Mouse (Mus musculus) adrenal gland, postnatal 36 days (tissue): ENCODE data around the gene Cox8a. TPM values are rescaled to one million over a fixed set of nuclear protein-coding genes. Genes with fewer than 3 reads are reported as not detected.

Source experiments
- DNase-seq, 2 experiments: peaks; one replicate each; pipeline ENCODE4 v3.0.0; 2021; ENCODE audit warnings: mixed read lengths in 1 of 2
- total RNA-seq, 2 experiments: library from RNA; stranded (reverse); gene quantifications; 2 replicates each; pipeline ENCODE4 v1.2.3; 2021

The Cox8a gene
- total RNA-seq, 2 experiments from 2014 or later, result 1,022 to 1,091 TPM

DNA sequence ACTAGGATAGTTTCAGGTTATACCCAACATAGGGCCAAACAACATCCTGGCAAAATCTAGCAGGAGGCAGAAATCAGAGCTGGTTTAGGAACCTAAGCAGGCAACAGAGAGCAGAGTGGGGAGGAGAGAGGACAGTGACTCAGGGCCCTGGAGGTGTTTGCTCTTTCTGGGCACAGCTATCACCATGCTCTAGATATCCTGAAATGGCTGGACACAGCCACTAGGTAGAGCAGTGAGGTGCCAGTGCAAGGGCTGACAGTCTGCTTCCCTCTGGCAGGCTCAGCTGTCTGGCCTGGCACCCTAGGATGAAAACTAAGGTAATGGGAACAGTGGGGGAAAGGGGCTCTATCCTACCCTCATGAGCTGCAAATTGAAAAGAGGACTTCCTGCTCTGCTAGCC is 6.1 kb upstream of the Cox8a start:
- DNase-seq, result no peak

DNA sequence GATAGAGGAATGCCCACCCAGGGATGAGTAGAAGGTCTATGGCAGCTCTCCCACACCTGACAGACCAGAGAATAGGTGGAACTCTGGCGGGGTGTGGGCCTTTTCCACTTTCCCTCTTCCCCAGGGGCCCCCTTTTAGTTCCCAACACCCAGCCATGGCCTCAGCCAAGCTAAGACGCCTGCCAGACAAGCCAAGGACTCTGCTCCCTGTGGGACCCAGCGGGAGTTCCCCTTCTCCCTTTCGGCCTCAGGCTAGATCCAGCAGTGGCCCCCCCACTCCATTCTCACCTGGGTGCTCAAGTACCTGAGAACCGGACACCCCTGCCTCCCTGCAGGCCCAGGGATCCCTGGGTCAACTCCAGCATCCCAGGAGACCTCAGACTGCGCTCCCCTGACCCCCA is 4.8 kb upstream of the Cox8a start:
- no peak for DNase-seq

- DNase-seq, result no peak
Measured at GRCm38 (mm10) chr19:7218753-7219152, 1.3 kb upstream of the Cox8a start.

DNA sequence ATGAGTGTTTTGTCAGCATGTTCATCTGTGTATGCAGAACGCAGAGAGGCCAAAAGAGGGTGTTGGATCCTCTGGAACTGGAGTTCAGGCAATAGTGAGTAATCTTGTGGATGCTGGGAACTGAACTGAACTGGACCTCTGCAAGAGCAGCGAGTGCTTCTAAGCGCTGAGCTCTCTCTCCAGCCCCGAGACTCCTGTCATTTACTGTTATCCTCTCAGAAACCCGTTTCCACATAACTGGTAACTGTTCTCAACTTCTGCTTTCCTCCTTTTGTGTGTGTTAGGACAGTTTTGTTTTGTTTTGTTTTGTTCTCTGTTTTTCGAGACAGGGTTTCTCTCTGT is 481 bp upstream of the Cox8a start:
- DNase-seq, result no peak

GRCm38 (mm10) chr19:7214484-7214883 is 2.9 kb downstream of the Cox8a start:
- DNase-seq, result no peak

- DNase-seq, result no peak
Measured at GRCm38 (mm10) chr19:7213010-7213409, 4.4 kb downstream of the Cox8a start.

DNA sequence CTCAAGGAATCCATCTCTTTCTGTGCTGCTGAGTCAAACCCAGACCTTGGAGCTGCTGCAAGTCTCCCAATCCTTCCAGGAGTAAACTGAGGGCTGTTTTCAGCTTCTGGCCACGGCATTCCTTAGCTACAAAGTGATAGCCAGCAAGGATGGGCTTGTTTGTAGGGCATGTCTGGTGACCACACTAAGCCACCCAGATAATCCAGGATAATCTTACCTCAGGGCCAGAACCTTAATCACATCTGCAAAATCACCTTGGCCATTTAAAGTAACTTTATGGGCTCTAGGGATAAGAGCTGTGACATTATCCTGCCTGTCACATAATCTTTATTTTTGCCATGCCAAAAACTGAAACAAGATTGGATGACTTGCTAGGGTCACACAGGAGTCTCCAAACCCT is 5.2 kb downstream of the Cox8a start:
- DNase-seq, result no peak

DNA sequence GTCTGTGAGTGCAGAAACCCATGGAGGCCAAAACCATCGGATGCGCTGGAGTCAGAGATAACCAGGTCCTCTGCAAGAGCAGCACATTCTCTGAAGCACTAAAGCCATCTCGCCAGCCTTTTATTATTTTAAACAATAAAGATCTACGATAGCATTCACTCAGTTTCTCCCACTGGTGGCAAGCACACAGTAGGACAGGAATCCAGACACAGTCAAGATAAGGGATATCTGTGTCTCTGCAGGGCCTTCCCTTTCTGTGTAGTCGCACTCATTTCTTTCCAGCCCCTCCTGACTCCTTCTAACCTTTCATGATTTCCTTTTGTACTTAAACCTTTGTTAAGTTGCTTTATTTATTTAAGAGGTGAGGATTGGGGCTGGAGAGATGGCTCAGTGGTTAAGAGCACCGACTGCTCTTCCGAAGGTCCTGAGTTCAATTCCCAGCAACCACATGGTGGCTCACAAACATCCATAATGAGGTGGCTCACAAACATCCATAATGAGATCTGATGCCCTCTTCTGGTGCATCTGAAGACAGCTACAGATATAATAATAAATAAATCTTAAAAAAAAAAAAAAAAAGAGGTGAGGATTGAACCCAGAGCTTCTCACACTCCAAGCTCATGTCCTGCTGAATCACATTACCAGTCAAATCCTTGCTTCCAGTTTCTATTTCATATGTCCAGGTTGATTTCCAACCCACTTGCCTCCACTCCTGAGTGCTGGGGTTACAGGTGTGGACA is 7.3 kb downstream of the Cox8a start:
- DNase-seq, result no peak

DNA sequence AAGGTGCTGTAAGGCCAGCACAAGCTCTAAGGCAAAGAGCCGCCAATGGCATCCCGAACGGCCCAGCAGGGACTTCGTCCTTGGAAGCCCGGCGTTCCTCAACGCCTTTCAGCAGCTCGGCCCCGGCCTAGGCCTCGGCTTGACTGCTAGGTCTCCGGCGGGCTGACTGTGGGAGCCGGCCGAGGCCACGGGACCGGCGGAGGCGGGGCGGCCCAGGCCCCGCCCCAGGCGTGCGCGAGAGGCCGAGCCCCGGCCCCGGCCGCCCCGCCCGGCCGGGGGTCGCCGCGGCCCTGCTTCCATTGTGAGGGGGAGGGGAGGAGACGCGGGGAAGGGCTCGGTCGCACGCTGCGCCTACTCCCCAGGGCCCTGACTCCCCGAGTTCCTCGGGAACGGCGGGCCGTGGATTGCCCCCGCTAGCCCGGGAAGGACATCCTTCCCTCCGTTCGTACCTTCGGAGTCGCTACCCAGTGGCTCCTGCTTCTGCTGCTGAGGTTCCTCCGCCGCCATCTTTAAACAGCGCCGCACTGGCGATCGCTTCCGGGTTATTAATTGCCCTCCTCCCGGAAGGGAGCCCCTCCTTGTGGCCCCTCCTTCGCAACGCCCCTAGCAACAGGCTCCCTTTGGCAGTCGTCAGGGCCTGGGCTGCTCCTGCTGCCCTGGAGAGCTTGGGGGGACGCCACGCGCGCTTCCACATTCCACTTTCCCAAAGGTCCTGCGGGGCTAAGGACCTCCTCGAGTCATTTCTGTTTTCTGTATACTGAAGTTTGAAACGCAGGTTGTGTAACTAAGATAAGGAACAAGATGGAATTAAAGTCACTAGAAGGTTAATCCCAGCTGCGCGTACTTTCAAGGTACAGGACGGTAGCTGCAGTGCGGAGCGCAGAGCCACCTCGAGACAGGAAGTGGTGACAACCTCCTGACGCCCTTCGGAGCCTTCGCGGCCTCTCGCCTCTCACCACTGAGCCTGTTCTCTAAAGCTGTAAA is 11.4 kb downstream of the Cox8a start, which contains the start of gene Otub1:
Otub1 (minus strand) TSS at position 564 of the 984 bp plus-strand sequence.
- peak; percentile 96 for DNase-seq

GRCm38 (mm10) chr19:7205326-7205725 is 12.1 kb downstream of the Cox8a start:
- no peak for DNase-seq

- DNase-seq, result no peak
Measured at GRCm38 (mm10) chr19:7204898-7205297, 12.5 kb downstream of the Cox8a start.

- DNase-seq, result peak; percentile 39 to 41
Measured at GRCm38 (mm10) chr19:7200427-7200826, 17.0 kb downstream of the Cox8a start.

DNA sequence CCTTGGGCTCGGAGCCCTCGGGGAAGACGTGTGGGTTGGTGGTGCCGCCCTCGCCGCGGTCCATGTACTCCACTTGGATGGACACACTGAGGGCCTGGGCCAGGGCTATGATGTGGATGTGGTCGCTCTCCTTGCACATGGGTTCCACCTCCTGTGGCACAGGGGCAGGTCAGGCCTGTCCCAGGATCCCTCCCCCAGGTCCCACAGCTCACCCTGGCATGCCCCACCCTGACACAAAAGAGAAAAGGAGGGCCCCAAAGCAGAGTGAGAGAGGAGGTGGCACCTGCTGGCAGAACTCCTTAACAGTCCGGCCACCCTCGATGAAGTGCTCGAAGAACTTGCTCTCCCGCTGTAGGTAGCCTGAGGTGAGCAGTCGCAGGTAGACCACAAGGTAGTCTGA is 18.3 kb downstream of the Cox8a start:
- no peak for DNase-seq

- DNase-seq, result no peak
Measured at GRCm38 (mm10) chr19:7197445-7197844, 20.0 kb downstream of the Cox8a start.

DNA sequence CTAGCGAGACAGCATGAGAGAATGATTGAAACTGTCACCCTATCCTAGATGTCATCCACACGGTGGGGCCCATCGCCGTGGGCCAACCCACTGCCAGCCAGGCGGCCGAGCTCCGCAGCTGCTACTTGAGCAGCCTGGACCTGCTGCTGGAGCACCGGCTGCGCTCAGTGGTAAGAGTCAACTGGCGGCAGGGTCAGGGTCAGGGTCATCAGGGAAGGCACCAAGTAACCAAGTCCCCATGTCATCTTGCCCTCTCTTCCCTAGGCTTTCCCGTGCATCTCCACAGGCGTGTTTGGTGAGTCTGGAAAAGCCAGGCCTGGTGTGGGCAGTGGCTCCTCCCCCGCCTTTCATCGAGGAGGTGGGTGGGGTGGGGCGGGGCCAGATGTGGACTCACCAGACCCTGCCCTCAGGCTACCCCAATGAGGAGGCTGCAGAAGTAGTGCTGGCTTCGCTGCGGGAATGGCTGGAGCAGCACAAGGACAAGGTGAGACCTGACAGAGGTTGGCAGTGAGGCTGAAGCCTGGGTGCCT is 20.6 kb downstream of the Cox8a start:
- peak; percentile 57 to 68 for DNase-seq

DNA sequence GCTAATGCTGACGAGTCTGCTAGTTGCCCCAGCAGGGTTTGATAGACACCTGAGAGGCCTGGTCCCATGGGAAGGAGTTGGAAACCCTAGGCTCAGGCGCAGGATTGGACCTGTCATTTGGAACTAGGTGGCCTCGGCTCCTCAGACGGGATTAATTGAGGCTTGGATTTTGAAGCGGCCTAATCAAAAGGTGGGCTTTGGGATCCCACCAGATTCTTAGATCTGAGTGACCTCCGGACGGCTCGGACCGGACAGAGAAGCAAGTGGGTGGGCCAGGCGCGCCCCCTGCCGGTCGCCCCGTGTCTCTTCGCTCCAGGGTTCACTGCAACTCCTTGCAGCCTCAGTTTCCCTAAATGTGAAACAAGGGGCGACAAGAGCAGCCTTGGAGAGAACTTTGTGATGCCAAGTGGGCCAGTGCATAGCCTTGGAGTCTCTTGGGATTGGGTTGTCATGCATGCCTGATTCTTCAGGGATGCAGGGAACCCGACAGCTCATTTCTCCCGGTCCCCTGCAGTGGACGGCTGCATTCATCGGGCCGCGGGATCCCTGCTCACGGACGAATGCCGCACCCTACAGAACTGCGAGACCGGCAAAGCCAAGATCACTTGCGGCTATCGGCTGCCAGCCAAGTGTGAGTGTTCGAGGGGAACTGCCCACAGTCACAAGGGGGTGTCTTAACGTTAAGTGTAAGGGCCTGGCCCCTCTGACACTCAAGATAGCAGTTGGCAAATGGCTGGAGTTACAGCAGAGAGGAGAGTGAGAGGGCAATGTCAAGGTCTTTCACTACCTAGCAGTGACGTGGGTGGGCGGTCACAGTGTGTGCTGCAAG is 21.3 kb downstream of the Cox8a start:
- DNase-seq, result peak; percentile 73 to 87

DNA sequence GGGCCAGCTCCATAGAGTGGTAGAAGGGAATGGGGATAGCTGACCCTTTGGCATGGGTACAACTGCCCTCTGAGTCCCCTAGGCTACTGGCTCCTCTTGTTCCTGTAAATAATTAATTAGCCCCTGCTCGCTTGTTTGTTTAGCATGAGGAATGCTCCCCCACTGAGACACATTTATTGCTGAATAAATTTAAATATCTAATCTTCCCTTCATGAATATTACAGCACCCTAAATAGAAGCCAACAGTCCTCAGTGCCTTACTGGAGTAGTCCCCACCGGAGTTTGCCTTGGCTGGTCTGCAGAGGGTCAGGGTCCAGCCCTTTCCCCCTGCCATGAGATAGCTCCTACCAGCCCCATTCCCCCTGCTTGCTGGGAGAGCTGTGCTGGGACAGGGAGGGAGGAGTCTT is 24.9 kb downstream of the Cox8a start:
- DNase-seq, result no peak

GRCm38 (mm10) chr19:7191639-7192038 is 25.8 kb downstream of the Cox8a start:
- no peak for DNase-seq

- DNase-seq, result no peak
Measured at GRCm38 (mm10) chr19:7190986-7191385, 26.4 kb downstream of the Cox8a start.

GRCm38 (mm10) chr19:7189026-7189425 is 28.4 kb downstream of the Cox8a start:
- DNase-seq, result no peak

- DNase-seq, result no peak
Measured at GRCm38 (mm10) chr19:7187157-7187556, 30.3 kb downstream of the Cox8a start.

- DNase-seq, result no peak
Measured at GRCm38 (mm10) chr19:7185715-7186291, 31.6 kb downstream of the Cox8a start.
